Mouse (Mus musculus) cortical plate, adult 2 months (tissue): ENCODE measurements at regions not wholly inside any gene's neighbourhood (a gene's known extent, or its start where the extent isn't known, plus 50 kb on each side); places are given as distances from the start of the nearest gene placed in this dataset.

Experiments used
- CTCF ChIP-seq: fragments of 200-500 bp; IDR thresholded peaks from 2 replicates; pipeline ENCODE4 v1.5.1; 2011; ENCODE audit warnings: mild to moderate bottlenecking, control low read depth, low read length; ENCODE audit not compliant: insufficient read depth; ENCODE audit errors: extremely low read depth
- POLR2A ChIP-seq: fragments of 200-500 bp; IDR thresholded peaks from 2 replicates; pipeline ENCODE4 v1.6.1; 2011; ENCODE audit warnings: mild to moderate bottlenecking, low read length, control low read depth; ENCODE audit not compliant: insufficient read depth; ENCODE audit errors: extremely low read depth

GRCm38 (mm10) chr12:71538691-71539090, 229.0 kb downstream of the Dact1 start:
- TF ChIP-seq CTCF: no peak
- TF ChIP-seq POLR2A: no peak
